Mouse (Mus musculus): ENCODE measurements around the gene Jchain. TPM values are rescaled to one million over a fixed set of nuclear protein-coding genes. Genes with fewer than 3 reads are reported as not detected.

The Jchain gene
- polyA plus RNA-seq, 1 experiment from 2014 or later: 0.10 TPM

- H3K4me1 ChIP-seq (replicated peaks; ENCODE audit: control insufficient read depth, insufficient read depth, low read length): no peaks in the 10 kb centered on the region
- no peaks in the 10 kb centered on the region for H3K36me3 ChIP-seq (ENCODE audit: control insufficient read depth, insufficient read depth, low read length)
- no peak overlapping the region for H3K4me3 ChIP-seq (ENCODE audit: low read length)
- no peaks in the 10 kb centered on the region for H3K27me3 ChIP-seq (ENCODE audit: control insufficient read depth, insufficient read depth, low read depth, low read length)
- H3K27ac ChIP-seq (ENCODE audit: low read length): no peak overlapping the region
- no peak overlapping the region for H3K9ac ChIP-seq (ENCODE audit: low read length)
- H3K4me2 ChIP-seq (ENCODE audit: low read depth, low read length): no peak overlapping the region
- ATAC-seq (ENCODE audit: low read depth): no peak
- no peaks in the 10 kb centered on the region for H3K9me3 ChIP-seq (ENCODE audit: control insufficient read depth, low read length)
Observed at GRCm38 (mm10) chr5:88540845-88541244, 13.2 kb upstream of the Jchain start.

GRCm38 (mm10) chr5:88534697-88535096 lies 7.0 kb upstream of the Jchain start:
- no peaks in the 10 kb centered on the region for H3K27me3 ChIP-seq (ENCODE audit: control insufficient read depth, insufficient read depth, low read depth, low read length)

GRCm38 (mm10) chr5:88530908-88531307 lies 3.2 kb upstream of the Jchain start:
- ATAC-seq (ENCODE audit: low read depth): no peak
- H3K27me3 ChIP-seq (ENCODE audit: control insufficient read depth, insufficient read depth, low read depth, low read length): no peaks in the 10 kb centered on the region
- H3K9ac ChIP-seq (ENCODE audit: low read length): no peak overlapping the region
- no peak overlapping the region for H3K27ac ChIP-seq (ENCODE audit: low read length)
- H3K4me2 ChIP-seq (ENCODE audit: low read depth, low read length): no peak overlapping the region
- no peak overlapping the region for H3K4me3 ChIP-seq (ENCODE audit: low read length)
- no peaks in the 10 kb centered on the region for H3K36me3 ChIP-seq (ENCODE audit: control insufficient read depth, insufficient read depth, low read length)
- H3K4me1 ChIP-seq (replicated peaks; ENCODE audit: control insufficient read depth, insufficient read depth, low read length): no peaks in the 10 kb centered on the region
- WGBS: 42% methylated on average over 1 of the region's 1 CpGs
- no peaks in the 10 kb centered on the region for H3K9me3 ChIP-seq (ENCODE audit: control insufficient read depth, low read length)

More at GRCm38 (mm10) chr5:88534697-88535096, 7.0 kb upstream of the Jchain start:
- H3K9me3 ChIP-seq (ENCODE audit: control insufficient read depth, low read length): no peaks in the 10 kb centered on the region
- H3K4me2 ChIP-seq (ENCODE audit: low read depth, low read length): no peak overlapping the region
- no peak overlapping the region for H3K4me3 ChIP-seq (ENCODE audit: low read length)
- H3K4me1 ChIP-seq (replicated peaks; ENCODE audit: control insufficient read depth, insufficient read depth, low read length): no peaks in the 10 kb centered on the region
- WGBS: 51% methylated on average over 3 of the region's 3 CpGs
- no peaks in the 10 kb centered on the region for H3K36me3 ChIP-seq (ENCODE audit: control insufficient read depth, insufficient read depth, low read length)
- no peak overlapping the region for H3K27ac ChIP-seq (ENCODE audit: low read length)
- no peak for ATAC-seq (ENCODE audit: low read depth)
- H3K9ac ChIP-seq (ENCODE audit: low read length): no peak overlapping the region

GRCm38 (mm10) chr5:88519232-88519631 lies 8.5 kb downstream of the Jchain start:
- Histone ChIP-seq H3K9ac (ENCODE audit: low read length) (no peak overlapping the region), H3K9me3 (ENCODE audit: control insufficient read depth, low read length) (no peaks in the 10 kb centered on the region), H3K27me3 (ENCODE audit: control insufficient read depth, insufficient read depth, low read depth, low read length) (no peaks in the 10 kb centered on the region), H3K4me1 (replicated peaks; ENCODE audit: control insufficient read depth, insufficient read depth, low read length) (no peaks in the 10 kb centered on the region), H3K4me3 (ENCODE audit: low read length) (no peak overlapping the region), H3K4me2 (ENCODE audit: low read depth, low read length) (no peak overlapping the region), H3K27ac (ENCODE audit: low read length) (no peak overlapping the region), H3K36me3 (ENCODE audit: control insufficient read depth, insufficient read depth, low read length) (no peaks in the 10 kb centered on the region)
- whole genome bisulfite sequencing: 5% methylated on average over 2 of the region's 2 CpGs
- no peak for ATAC-seq (ENCODE audit: low read depth)

GRCm38 (mm10) chr5:88508990-88509389 lies 18.7 kb downstream of the Jchain start:
- H3K4me1 ChIP-seq (replicated peaks; ENCODE audit: control insufficient read depth, insufficient read depth, low read length): no peaks in the 10 kb centered on the region
- no peak overlapping the region for H3K9ac ChIP-seq (ENCODE audit: low read length)
- H3K36me3 ChIP-seq (ENCODE audit: control insufficient read depth, insufficient read depth, low read length): no peaks in the 10 kb centered on the region
- H3K9me3 ChIP-seq (ENCODE audit: control insufficient read depth, low read length): no peaks in the 10 kb centered on the region
- no peak overlapping the region for H3K4me2 ChIP-seq (ENCODE audit: low read depth, low read length)
- ATAC-seq (ENCODE audit: low read depth): no peak
- H3K4me3 ChIP-seq (ENCODE audit: low read length): no peak overlapping the region
- no peaks in the 10 kb centered on the region for H3K27me3 ChIP-seq (ENCODE audit: control insufficient read depth, insufficient read depth, low read depth, low read length)
- WGBS: 84% methylated on average over 1 of the region's 1 CpGs
- H3K27ac ChIP-seq (ENCODE audit: low read length): no peak overlapping the region

- H3K9me3 ChIP-seq (ENCODE audit: control insufficient read depth, low read length): no peaks in the 10 kb centered on the region
- no peaks in the 10 kb centered on the region for H3K36me3 ChIP-seq (ENCODE audit: control insufficient read depth, insufficient read depth, low read length)
- no peaks in the 10 kb centered on the region for H3K4me1 ChIP-seq (replicated peaks; ENCODE audit: control insufficient read depth, insufficient read depth, low read length)
- H3K9ac ChIP-seq (ENCODE audit: low read length): no peak overlapping the region
- no peaks in the 10 kb centered on the region for H3K27me3 ChIP-seq (ENCODE audit: control insufficient read depth, insufficient read depth, low read depth, low read length)
- no peak overlapping the region for H3K27ac ChIP-seq (ENCODE audit: low read length)
- H3K4me2 ChIP-seq (ENCODE audit: low read depth, low read length): no peak overlapping the region
- H3K4me3 ChIP-seq (ENCODE audit: low read length): no peak overlapping the region
- WGBS: 50% methylated on average over 1 of the region's 1 CpGs
- ATAC-seq (ENCODE audit: low read depth): no peak
Observed at GRCm38 (mm10) chr5:88508555-88508954, 19.1 kb downstream of the Jchain start.

GRCm38 (mm10) chr5:88499781-88500180 lies 27.9 kb downstream of the Jchain start:
- Histone ChIP-seq H3K36me3 (ENCODE audit: control insufficient read depth, insufficient read depth, low read length) (no peaks in the 10 kb centered on the region), H3K27me3 (ENCODE audit: control insufficient read depth, insufficient read depth, low read depth, low read length) (no peaks in the 10 kb centered on the region), H3K4me2 (ENCODE audit: low read depth, low read length) (no peak overlapping the region), H3K4me1 (replicated peaks; ENCODE audit: control insufficient read depth, insufficient read depth, low read length) (no peaks in the 10 kb centered on the region), H3K4me3 (ENCODE audit: low read length) (no peak overlapping the region), H3K9ac (ENCODE audit: low read length) (no peak overlapping the region), H3K27ac (ENCODE audit: low read length) (no peak overlapping the region), H3K9me3 (ENCODE audit: control insufficient read depth, low read length) (no peaks in the 10 kb centered on the region)
- 53% methylated on average over 3 of the region's 3 CpGs for WGBS
- ATAC-seq (ENCODE audit: low read depth): peak; percentile 84

- H3K4me3 ChIP-seq (ENCODE audit: low read length): no peak overlapping the region
- H3K4me1 ChIP-seq (replicated peaks; ENCODE audit: control insufficient read depth, insufficient read depth, low read length): no peaks in the 10 kb centered on the region
- H3K36me3 ChIP-seq (ENCODE audit: control insufficient read depth, insufficient read depth, low read length): no peaks in the 10 kb centered on the region
- no peak for ATAC-seq (ENCODE audit: low read depth)
- no peak overlapping the region for H3K27ac ChIP-seq (ENCODE audit: low read length)
- no peaks in the 10 kb centered on the region for H3K9me3 ChIP-seq (ENCODE audit: control insufficient read depth, low read length)
- H3K27me3 ChIP-seq (ENCODE audit: control insufficient read depth, insufficient read depth, low read depth, low read length): no peaks in the 10 kb centered on the region
- 77% methylated on average over 5 of the region's 5 CpGs for WGBS
- no peak overlapping the region for H3K4me2 ChIP-seq (ENCODE audit: low read depth, low read length)
- H3K9ac ChIP-seq (ENCODE audit: low read length): no peak overlapping the region
Observed at GRCm38 (mm10) chr5:88491111-88491510, 36.6 kb downstream of the Jchain start.

- H3K36me3 ChIP-seq (ENCODE audit: control insufficient read depth, insufficient read depth, low read length): no peaks in the 10 kb centered on the region
- 55% methylated on average over 2 of the region's 2 CpGs for WGBS
- no peaks in the 10 kb centered on the region for H3K27me3 ChIP-seq (ENCODE audit: control insufficient read depth, insufficient read depth, low read depth, low read length)
- no peaks in the 10 kb centered on the region for H3K4me1 ChIP-seq (replicated peaks; ENCODE audit: control insufficient read depth, insufficient read depth, low read length)
- no peak overlapping the region for H3K9ac ChIP-seq (ENCODE audit: low read length)
- no peak overlapping the region for H3K27ac ChIP-seq (ENCODE audit: low read length)
- no peak overlapping the region for H3K4me3 ChIP-seq (ENCODE audit: low read length)
- H3K9me3 ChIP-seq (ENCODE audit: control insufficient read depth, low read length): no peaks in the 10 kb centered on the region
- no peak for ATAC-seq (ENCODE audit: low read depth)
- no peak overlapping the region for H3K4me2 ChIP-seq (ENCODE audit: low read depth, low read length)
Observed at GRCm38 (mm10) chr5:88489004-88489403, 38.7 kb downstream of the Jchain start.

- no peaks in the 10 kb centered on the region for H3K27me3 ChIP-seq (ENCODE audit: control insufficient read depth, insufficient read depth, low read depth, low read length)
- H3K9ac ChIP-seq (ENCODE audit: low read length): no peak within 1 kb of the TSS
- H3K4me1 ChIP-seq (replicated peaks; ENCODE audit: control insufficient read depth, insufficient read depth, low read length): no peaks in the 10 kb centered on the region
- no peak within 1 kb of the TSS for H3K4me3 ChIP-seq (ENCODE audit: low read length)
- no peaks in the 10 kb centered on the region for H3K9me3 ChIP-seq (ENCODE audit: control insufficient read depth, low read length)
- ATAC-seq (ENCODE audit: low read depth): no peak
- no peak within 1 kb of the TSS for H3K4me2 ChIP-seq (ENCODE audit: low read depth, low read length)
- H3K27ac ChIP-seq (ENCODE audit: low read length): no peak within 1 kb of the TSS
- H3K36me3 ChIP-seq (ENCODE audit: control insufficient read depth, insufficient read depth, low read length): no peaks in the 10 kb centered on the region
Observed at GRCm38 (mm10) chr5:88487675-88488074, 40.0 kb downstream of the Jchain start, which contains the start of gene Enam. Gene Enam, plus strand, starts transcription at chr5:88487975.
